Mouse (Mus musculus): Measurements from ENCODE around the gene Gucy1b1. TPM values are rescaled to one million over a fixed set of nuclear protein-coding genes. Genes with fewer than 3 reads are reported as not detected.

Gucy1b1 gene
- 20.4 and 28.1 TPM in 2 replicates for polyA plus RNA-seq (2015; fragmentation: Nextera tagmentation; extraction: Ambion mirVana)

GRCm38 (mm10) chr3:82074201-82074851 is at the start of gene Gucy1b1:
Gene Gucy1b1 (minus strand): TSS chr3:82074689.

Small RNAs within 50 kb of the gene (microRNA-seq; reads per million reads assigned to microRNA genes)
- gene Mir7010 (ENCODE audit: borderline replicate concordance, insufficient number of aligned reads): 1.8 reads per million

Other genes starting within 250 kb of the Gucy1b1 start
- gene Ctso, start 142.1 kb downstream of the Gucy1b1 start, polyA plus RNA-seq (2015; fragmentation: Nextera tagmentation; extraction: Ambion mirVana): 61.2 and 94.6 TPM in 2 replicates
- 0.66 and 1.9 TPM in 2 replicates for gene Tdo2, start 98.5 kb downstream of the Gucy1b1 start, polyA plus RNA-seq (2015; fragmentation: Nextera tagmentation; extraction: Ambion mirVana)
- gene Asic5, start 92.4 kb downstream of the Gucy1b1 start, polyA plus RNA-seq (2015; fragmentation: Nextera tagmentation; extraction: Ambion mirVana): 0.46 TPM in 1 of 2 replicates, not detected in the other
- gene Gucy1a1, start 71.1 kb upstream of the Gucy1b1 start, polyA plus RNA-seq (2015; fragmentation: Nextera tagmentation; extraction: Ambion mirVana): 34.8 and 44.8 TPM in 2 replicates